Mouse (Mus musculus) regulatory T cell (primary cell): ENCODE measurements around the gene Gm8281.
"Not testable (repeated sequence)": the region's sequence is repeated elsewhere in the genome, so short reads cannot be mapped to it uniquely, and the experiment has no call there.

Experiments
- in situ Hi-C: fragments of 300-600 bp; cut with MboI, MseI; formaldehyde crosslinking; loops from one replicate; pipeline ENCODE4 v1.15.1; 2025; ENCODE audit warnings: high pct_unique_total_duplicates

The Gm8281 gene

GRCm38 (mm10) chr14:5070611-5071490 lies at the start of gene Gm8281:
Gene Gm8281 (plus strand): TSS chr14:5071040.
- in situ Hi-C loops, result not testable (repeated sequence)

- in situ Hi-C loops, result not testable (repeated sequence)
Observed at GRCm38 (mm10) chr14:5050329-5050728, 20.5 kb upstream of the Gm8281 start, which contains the start of gene 4930555G01Rik. Gene 4930555G01Rik (plus strand): TSS chr14:5050629.

GRCm38 (mm10) chr14:5131219-5131618 lies 60.4 kb downstream of the Gm8281 start, which contains the start of gene Gm8279:
Gene Gm8279 (plus strand): TSS chr14:5131519.
- in situ Hi-C loops, result not testable (repeated sequence)
